Mouse (Mus musculus): Measurements from ENCODE around the gene Ptges. TPM values are rescaled to one million over a fixed set of nuclear protein-coding genes. Genes with fewer than 3 reads are reported as not detected.

Gene Ptges
- polyA plus RNA-seq, 1 experiment: 205 TPM

DNA sequence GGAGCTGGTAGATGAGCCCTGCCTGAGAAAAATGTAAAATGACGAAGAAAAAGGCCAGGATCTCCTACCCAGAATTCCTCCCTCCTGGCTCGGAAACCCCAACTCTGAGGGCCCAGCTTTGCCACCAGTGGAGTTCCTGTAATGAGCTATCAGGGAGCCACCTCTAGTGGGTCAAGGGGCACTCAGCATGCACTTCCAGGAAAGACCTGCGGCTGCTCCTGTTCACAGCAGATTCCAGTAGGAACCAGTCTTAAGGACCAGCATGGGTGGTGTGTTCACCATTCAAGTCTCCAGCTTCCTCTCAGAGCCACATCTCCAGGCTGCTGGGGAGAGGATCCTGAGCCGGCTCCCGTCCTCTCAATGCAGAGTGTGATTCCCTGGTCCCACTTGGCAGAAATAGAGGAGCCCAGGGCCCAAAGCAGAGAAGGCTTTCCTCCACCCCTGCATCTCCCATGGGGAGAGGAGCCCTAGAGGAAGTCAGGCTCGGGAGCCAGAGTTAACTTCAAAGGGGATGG, 28.0 kb downstream of the Ptges start:
- DNase-seq (ENCODE audit: low read depth): no peak

DNA sequence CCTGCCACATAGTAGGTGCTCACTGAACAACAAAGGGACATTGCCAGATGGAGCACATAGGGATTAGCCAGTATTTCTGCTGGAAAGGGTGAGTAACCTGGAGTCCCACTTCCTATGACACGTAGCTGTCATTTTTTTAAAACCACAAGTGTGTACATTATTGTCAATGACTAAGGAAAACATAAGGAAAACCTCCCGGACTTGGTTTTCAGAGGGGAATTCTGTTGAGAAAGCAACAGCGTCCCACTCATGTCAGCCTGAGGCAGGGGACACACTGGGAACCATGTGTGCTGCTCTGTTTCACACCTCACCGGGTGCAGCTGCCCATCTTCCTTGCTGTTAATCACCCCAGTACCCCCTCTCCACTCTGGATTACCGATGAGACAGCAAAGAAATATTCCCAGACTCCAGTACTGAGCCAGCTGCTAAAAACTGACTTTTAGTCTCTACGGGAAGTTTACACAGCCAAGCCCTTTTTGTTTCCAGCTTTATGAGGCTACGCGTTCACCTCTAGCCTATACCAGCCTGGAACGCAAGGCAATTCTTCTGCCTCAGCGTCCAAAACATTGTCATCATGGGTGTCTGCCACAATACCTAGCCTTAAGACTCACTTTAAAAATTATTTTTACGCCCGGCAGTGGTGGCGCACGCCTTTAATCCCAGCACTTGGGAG, 30.1 kb downstream of the Ptges start:
- DNase-seq (ENCODE audit: low read depth): no peak

DNA sequence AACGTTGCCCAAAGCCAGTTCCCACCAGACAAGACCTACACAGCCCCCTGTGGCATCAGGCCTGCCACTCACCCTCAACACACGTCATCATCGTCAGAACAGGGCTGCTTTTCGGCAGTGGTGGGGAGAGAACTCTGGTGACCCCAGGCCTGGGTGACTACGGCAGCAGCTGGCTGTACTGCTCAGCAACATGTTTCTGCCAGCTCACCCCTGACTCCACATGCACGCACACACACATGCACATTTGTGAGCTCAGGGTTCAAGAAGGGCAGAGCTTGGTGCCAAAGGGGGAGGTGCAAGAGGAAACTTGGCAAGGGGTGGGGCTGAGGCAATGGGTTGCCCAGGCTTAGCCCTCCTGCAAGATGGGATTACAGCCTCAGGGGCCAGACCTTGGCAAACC, 32.4 kb downstream of the Ptges start:
- no peak for DNase-seq (ENCODE audit: low read depth)

DNA sequence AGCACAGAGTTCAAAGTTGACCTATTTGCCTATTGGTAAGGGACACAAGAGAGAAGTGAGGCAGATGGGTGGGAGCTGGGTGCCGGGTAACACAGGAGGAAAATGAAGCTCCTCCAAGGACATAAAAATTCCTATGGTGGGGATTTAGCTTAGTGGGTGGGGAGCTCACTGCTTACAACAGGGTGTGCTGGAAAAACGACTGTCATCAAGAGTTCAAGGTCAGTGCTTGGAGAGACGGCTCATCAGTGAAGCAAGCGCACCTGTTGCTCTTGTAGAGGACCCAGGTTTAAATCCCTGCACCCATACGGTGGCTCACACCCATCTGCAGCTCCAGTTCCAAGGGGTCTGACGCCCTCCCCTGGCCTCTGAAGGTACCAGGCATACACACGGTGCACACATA, 35.7 kb downstream of the Ptges start:
- DNase-seq (ENCODE audit: low read depth): no peak

DNA sequence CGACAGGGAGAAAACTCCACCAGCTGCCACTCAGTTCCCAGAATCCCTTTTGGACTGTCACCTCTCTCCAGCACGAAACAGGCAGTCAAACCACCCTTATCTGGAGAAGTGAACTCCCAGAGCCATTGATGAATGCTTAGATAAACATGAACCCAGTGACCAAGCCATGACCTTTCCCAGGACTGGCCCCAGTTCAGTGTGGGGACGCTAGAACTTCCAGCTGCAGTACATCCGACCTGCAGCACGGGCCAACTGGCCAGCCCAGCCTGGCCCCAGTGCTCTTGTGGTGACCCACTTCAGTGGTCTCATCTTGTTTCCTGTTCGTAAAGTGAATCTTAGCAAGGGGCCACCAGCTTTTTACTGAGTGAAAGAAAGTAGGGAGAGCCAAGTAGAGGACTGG, 36.3 kb downstream of the Ptges start:
- no peak for DNase-seq (ENCODE audit: low read depth)

DNA sequence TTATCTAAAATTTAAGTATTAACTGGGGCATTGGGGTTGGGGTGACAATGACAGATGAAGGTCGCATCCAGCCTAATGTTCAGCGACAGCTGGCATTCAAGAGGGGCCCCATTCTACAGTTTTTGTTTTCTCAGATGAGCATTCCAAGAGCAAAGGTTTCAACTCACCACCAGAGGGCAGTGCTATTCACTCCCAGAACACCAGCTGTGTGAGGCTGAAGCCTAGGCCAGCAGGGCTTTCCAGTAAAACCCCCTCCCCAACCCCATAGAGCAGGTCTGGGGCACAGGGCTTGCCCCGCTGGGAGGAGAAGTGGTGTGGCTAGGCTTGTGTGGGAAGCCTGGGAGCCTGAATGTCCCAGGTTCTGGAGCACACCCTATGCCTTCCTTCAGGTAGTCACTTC, 38.7 kb downstream of the Ptges start:
- DNase-seq (ENCODE audit: low read depth): no peak

DNA sequence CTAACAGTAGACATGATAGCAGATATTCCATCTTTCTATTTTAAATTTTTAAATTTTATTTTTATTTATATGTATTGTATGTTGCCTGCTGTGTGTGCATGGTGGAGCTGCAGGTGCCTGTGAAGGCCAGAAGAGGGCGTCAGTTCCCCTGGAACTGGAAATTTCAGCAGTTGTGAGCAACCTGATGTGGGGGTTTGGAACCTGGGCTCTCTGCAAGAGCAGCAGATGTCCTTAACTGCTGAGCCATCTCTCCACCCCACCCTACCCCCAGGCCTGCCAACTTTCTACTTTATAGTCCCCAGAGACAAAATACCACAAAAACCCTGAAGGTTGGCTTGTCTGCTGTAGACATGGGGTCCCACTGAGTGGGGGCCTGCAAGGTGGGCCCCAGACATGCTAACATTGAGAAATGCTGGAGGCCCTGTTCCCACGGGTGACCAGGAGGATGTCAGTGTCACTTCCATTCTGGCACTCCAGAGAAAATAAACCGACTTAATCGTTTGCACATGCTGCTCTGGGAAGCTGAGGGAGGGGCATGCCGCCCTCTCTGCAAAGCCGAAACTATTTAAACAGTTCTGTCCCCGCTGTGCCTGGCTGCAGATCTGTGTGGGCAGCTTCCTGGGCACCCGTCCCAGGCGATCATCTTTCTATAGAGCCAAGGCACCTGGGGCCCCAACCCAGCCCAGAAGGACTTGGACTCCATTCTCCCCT, 44.1 kb downstream of the Ptges start:
- peak; percentile 37 for DNase-seq (ENCODE audit: low read depth)

DNA sequence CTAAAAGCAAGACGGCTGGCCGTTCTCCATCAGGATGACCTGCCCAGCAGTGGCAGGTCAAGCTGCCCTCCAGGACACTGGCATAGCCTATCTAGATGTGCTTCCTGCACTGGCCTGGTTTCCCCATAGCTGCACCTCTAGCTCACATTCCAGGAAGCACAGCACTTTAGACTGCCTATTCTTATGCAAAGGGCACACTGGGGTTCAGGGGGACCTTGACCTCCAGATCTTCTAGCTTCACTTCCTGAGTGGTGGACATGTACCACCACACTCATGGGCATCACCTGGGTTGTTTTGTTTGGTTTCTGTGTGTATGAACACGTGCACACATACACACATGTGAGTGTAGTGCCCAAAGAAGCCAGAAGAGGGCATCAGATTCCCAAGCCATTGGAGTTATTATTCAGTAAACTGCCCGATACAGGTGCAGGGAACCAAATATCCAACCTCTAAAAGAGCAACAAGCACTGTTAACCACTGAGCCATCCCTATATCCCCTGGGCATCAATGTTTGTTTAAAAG, 44.8 kb downstream of the Ptges start:
- DNase-seq (ENCODE audit: low read depth): no peak

DNA sequence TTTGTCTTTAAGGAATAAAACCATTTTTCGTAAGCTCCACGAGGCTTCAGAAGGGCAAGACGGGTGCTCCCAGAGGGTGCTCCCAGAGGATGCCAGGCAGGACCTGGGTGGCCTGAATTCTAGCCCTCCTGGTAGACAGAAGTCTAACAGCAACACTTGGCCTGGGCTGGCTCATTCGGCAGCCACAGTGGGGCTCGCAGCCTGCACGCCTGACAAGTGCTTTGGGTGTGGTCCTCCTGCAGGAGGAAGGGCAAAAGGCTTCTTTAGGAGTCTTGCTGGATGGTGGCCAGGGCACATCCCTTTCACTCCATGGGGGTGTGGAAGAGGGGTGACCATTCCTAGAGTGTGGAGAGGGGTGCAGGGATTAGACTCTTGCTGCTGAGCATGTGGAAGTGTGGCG, 48.4 kb downstream of the Ptges start:
- DNase-seq (ENCODE audit: low read depth): no peak

DNA sequence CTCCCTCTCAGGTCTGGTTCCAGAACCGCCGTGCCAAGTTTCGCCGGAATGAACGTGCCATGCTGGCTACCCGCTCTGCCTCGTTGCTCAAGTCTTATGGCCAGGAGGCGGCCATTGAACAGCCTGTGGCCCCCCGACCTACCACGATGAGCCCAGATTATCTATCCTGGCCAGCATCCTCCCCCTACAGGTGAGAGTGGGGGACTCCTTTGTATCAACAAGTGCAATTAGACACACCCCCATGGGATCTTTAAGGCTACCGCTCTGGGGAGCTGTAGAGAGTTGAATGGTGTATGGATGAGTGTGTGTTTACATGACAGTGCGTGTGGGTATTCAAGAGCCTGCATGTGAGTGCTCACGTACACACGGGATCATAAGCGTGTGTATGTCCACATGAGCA, 50.2 kb downstream of the Ptges start:
- no peak for DNase-seq (ENCODE audit: low read depth)

DNA sequence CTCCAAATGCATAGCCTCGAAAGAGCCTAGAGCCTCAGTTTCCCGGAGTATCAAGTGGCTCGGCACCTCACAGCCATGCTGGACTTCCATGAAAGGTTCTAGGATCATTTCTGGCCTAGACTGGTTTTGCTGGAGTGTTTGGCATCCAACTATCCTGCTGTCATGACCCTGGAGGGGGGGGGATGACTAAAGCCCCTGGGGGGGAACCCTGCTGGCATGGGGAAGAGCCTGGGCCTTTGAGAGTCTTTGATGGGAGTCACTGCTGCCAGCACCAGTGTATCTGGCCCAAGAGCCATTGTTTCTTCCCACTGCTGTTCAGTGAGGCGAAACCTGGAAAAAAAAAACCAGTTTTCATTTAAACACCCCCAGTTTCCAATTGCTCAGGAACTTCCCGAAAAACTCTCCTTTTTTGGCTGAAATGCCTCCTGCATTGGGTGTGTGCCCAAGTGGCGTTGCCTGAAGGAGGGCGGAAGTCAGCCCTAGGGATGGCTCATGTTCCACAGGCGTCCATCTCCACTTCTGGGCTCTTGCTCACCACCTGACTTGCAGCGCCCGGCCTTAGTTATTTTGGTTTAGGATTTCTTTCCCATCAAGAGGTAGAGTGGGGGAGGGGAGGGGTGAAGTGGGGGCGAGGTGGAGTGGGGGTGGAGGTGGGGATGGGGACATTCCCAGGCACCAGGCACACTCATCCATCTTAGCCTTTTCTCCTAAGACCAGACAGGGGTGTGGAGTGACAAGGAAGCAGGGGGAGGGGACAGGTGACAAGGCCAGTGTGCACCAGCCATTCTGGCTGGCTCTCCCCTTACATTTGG, 53.8 kb downstream of the Ptges start:
- DNase-seq (ENCODE audit: low read depth): no peak

DNA sequence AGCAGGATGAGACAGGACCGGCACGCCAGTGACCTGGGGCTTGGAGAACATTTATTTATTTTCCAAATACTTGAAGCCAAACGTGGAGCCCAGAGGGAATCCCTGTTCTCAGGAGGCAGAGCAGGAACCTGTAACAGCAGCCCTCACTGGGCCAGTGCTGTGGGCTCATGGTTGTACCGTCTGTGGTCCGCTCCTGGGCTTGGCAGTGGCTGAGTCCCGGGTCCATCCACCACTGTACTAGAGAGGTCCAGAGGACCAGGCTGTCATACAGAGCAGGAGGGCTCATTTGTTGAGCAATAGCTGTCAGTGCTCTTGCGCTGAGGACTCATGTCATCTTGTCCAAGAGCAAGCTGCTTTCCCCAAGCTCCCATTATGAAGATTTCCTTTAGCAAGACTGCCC, 54.6 kb downstream of the Ptges start:
- no peak for DNase-seq (ENCODE audit: low read depth)

DNA sequence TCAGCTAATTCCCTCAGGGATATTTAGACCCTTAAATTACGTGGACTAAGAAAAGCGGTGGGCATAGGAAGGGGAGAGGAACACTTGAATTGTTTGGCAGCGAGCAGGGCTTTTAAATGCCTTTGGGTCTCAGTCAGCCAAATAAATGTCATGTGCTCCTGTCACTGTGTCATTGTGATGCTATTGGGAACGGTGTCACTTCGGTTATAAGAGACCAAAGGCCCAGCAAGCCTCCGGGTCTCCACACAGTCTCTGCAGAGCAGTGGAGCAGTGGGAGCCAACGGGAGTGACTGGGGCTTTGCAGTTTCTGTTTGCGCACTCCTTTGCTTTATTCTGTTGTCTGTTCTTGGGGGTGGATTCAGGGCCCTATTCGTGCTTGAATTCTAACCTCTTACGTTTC, 55.2 kb downstream of the Ptges start:
- DNase-seq (ENCODE audit: low read depth): no peak

DNA sequence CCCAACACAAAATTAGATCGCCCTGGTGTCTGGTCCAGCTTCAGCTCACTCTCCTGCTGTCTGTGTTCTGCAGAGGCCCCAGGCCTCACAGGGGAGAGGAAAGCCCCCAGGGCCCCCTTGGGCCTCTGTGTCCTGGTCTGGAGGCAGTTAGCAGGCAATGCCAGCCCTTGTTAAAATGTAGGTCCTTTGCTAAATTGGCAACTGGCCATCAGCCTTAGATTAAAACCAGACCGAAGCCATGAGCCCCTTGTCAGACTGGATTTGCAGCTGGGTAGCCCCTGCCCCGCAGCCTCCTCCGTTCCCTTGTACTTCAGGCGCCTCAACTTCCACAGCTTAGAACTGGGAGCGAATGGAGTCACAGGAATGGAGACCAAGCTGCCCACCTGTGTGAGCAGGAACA, 57.0 kb downstream of the Ptges start:
- no peak for DNase-seq (ENCODE audit: low read depth)

DNA sequence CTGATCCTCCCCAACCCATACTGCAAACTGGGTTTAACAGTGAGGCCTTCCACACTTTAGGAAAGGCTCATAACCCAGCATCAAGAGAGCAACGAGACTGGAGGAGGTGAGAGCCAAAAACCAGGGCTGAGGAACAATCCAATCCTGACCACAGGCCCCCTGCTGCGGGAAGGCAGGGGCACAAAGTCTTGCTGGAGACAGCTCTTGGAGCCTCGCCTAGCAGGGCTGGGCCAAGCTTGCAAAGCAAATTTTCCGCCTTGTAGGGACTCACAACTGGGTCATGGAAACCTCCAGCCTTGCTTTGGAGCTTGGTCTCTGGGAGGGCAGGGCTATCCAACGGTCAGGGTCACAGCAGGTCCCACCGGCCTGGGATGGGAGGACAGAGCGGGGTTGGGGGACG, 58.8 kb downstream of the Ptges start:
- DNase-seq (ENCODE audit: low read depth): no peak

DNA sequence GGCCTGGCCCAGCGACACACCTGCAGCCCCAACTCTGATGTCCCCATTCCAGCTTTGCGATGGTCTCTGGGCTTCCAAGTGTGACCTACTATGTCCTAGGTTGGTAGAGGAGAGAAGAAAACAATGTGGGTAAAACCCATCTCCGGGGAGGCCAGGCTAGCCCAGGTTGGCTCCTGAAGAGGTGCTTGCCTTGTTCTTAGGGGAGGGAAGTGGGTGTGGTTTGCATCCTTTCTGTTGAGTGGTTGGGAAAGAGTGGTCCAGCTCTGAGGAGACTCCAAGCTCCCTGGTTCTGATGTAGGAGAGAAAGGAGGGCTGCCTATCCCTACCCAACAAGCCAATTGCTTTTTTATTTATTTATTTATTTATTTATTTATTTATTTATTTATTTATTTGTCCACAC, 64.2 kb downstream of the Ptges start:
- DNase-seq (ENCODE audit: low read depth): no peak

DNA sequence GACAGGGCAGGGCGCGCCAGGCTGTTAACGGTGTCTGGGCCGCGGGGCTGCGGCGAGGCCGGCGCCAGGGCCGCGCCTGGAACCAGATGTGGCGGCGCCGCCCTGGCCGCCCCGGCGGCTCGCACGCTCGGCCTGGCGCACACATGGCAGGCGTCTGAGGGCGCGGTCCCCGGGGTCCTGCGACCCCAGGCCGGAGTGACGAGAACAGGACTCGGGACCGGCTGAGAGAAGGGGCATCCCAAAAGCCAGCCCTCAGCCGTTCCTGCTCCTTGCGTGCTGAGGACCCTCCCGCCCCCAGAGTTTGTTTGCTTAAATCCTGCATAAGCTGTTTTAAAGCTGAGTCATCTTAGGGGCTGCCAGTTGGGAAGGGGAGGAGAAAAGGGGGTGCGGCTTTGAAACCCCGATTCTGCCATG, 64.7 kb downstream of the Ptges start:
- no peak for DNase-seq (ENCODE audit: low read depth)

DNA sequence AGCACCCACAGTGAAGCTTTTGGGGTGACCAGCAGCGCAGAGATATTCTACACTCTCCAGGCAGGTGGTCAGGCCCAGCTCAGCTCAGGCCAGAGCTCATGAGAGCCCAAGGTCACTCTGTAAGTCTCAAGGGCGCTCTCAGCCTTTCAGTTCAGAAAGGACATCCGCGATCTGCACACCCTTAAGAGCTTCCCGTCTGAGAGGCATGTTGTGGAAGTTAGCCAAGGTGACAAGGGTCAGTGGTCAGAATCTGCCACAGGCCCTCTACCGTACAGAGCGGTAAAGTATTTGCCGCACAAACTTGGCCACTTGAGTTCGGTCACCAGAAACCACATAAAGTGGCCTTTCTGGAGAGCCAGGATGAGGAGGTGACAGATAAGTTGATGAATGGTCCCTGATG, 66.1 kb downstream of the Ptges start:
- DNase-seq (ENCODE audit: low read depth): no peak

DNA sequence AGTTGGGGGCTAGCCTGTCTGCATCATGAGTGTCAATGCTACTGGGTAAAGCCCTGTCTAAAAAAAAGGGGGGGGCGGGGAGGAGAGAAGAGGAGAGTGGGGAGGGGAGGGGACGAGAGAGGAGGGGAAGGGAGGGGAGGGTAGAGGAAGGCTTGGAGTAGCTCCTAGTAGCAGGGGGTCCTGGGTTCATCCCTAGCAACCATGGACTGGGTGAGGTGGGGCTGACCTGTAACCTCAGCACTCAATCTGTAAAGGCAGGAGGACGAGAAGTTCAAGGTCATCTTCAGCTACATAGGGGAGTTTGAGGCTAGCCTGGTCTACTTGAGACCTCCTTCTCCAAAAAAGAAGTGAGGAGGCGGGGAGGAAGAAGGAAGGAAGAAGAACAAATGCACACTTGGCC, 67.6 kb downstream of the Ptges start:
- no peak for DNase-seq (ENCODE audit: low read depth)

DNA sequence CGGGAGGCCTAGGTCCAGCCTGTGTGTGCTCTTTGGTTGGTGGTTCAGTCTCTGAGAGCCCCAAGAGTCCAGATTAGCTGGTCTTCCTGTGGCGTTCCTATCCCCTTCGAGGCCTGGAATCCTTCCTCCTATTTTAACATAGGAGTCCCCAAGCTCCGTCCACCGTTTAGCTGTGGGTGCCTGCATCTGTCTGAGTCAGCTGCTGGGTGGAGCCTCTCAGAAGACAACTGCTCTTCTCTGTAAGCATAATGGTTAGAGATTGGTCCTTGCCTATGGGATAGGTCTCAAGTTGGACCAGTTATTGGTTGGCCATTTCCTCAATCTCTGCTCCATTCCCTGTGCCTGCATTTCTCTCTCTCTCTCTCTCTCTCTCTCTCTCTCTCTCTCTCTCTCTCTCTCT, 69.9 kb downstream of the Ptges start:
- no peak for DNase-seq (ENCODE audit: low read depth)

DNA sequence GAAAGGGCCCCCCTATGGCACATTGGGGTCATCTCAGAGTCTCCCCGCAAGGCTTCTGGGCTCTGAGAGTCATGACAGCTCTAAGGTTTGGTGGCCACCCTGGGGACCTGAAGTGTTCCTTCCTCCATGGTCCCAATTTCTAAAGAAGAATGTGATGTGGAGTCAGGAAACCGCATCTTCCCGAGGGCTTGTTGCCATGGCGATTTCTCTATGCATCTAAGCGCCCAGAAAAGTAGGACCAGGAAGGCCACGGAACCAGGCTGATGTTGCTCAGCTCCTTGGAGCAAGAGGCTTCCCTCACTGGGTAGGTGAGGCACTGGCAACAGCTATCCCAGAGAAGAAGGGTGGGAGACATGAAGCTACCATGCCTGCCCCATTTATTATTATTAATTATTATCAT, 72.6 kb downstream of the Ptges start:
- DNase-seq (ENCODE audit: low read depth): no peak

DNA sequence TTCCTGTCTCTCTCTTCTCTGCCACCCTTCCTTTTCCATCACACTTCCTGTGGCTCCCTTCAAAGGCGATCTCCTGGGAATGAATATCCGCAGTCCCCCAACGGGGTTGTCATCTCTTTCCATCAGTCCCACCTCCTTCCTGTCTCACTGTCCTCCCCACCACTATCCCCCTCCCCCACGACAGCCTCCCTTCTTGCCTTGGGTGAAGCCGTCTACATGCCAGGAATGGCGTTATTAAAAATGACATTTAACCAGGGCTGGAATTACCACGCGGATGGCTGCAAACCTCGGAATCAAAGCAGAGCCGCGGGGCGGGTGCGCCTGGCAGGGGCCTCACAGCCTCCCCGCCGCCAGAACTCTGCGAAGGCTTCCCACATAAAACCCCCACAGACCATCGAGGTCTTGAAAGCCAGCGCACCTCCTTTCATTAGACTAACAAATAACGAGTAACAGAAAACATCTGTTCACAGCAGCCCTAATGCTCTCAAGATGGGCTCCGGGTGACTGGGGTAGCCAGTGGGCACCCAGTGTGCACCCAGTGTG, 76.8 kb downstream of the Ptges start:
- DNase-seq (ENCODE audit: low read depth): no peak

All from gonadal fat pad, adult 2 months (tissue).